Mouse (Mus musculus) MEL (cell line): ENCODE data around the gene Cxcl10. TPM values are rescaled to one million over a fixed set of nuclear protein-coding genes. Genes with fewer than 3 reads are reported as not detected.

Experiments
- DNase-seq: peaks from one replicate; pipeline ENCODE4 v3.0.0; 2011; ENCODE audit warnings: low read depth, low spot score
- H3K27ac ChIP-seq: 2 replicates; pipeline ENCODE4 v1.5.1; 2012; ENCODE audit warnings: low read depth, mild to moderate bottlenecking, control low read depth, low read length, moderate library complexity; ENCODE audit not compliant: control insufficient read depth
- H3K27me3 ChIP-seq, 2 experiments: fragments of 150-350 bp in 1 of 2; sonication (generic) in 1 of 2; 2 replicates each; pipeline ENCODE4 v1.6.1; 2012; ENCODE audit warnings: low read length in 2 of 2, mild to moderate bottlenecking in 2 of 2, improper control_type of control experiment in 1 of 2, moderate library complexity in 1 of 2; ENCODE audit not compliant: insufficient read depth in 2 of 2, control insufficient read depth in 1 of 2
- H3K36me3 ChIP-seq, 2 experiments: 2 replicates each; pipeline ENCODE4 v1.6.1; 2012 to 2014; ENCODE audit warnings: low read length in 2 of 2, improper control_type of control experiment in 1 of 2, inconsistent platforms in 1 of 2, mild to moderate bottlenecking in 1 of 2; ENCODE audit not compliant: insufficient read depth in 2 of 2, control insufficient read depth in 1 of 2
- H3K4me1 ChIP-seq, 2 experiments: fragments of 150-350 bp in 1 of 2; sonication (generic) in 1 of 2; 2 replicates each; pipeline ENCODE4 v1.6.1; 2012; ENCODE audit warnings: low read length in 2 of 2, improper control_type of control experiment in 1 of 2, mild to moderate bottlenecking in 1 of 2; ENCODE audit not compliant: insufficient read depth in 2 of 2, control insufficient read depth in 1 of 2
- H3K4me3 ChIP-seq, 2 experiments: fragments of 150-350 bp in 1 of 2; sonication (generic) in 1 of 2; 2 replicates each; pipeline ENCODE4 v1.5.1; 2012; ENCODE audit warnings: low read depth in 2 of 2, low read length in 2 of 2, mild to moderate bottlenecking in 2 of 2, moderate library complexity in 2 of 2, control low read depth in 1 of 2, improper control_type of control experiment in 1 of 2; ENCODE audit not compliant: control insufficient read depth in 1 of 2, insufficient read depth in 1 of 2
- H3K79me2 ChIP-seq: 2 replicates; pipeline ENCODE4 v1.6.1; 2012; ENCODE audit warnings: mild to moderate bottlenecking, low read length, moderate library complexity; ENCODE audit not compliant: control insufficient read depth, poor library complexity, insufficient read depth
- H3K9ac ChIP-seq: 2 replicates; pipeline ENCODE4 v1.6.1; 2012; ENCODE audit warnings: low read depth, mild to moderate bottlenecking, control low read depth, low read length, moderate library complexity; ENCODE audit not compliant: control insufficient read depth, poor library complexity, severe bottlenecking
- H3K9me3 ChIP-seq: fragments of 150-350 bp; sonication (generic); replicated peaks from 2 replicates; pipeline ENCODE4 v1.6.1; 2012; ENCODE audit warnings: mild to moderate bottlenecking, low read length, improper control_type of control experiment, moderate library complexity; ENCODE audit not compliant: insufficient read depth
- CHD2 ChIP-seq: IDR thresholded peaks from 2 replicates; pipeline ENCODE4 v1.6.1; 2011; ENCODE audit warnings: low read length, improper control_type of control experiment
- E2F4 ChIP-seq: IDR thresholded peaks from 2 replicates; pipeline ENCODE4 v1.6.1; 2011; ENCODE audit warnings: low read depth, low read length, improper control_type of control experiment, borderline replicate concordance
- ELF1 ChIP-seq: IDR thresholded peaks from 2 replicates; pipeline ENCODE4 v1.6.1; 2014; ENCODE audit warnings: low read depth, mild to moderate bottlenecking, inconsistent platforms, low read length, improper control_type of control experiment, moderate library complexity
- HCFC1 ChIP-seq: IDR thresholded peaks from 2 replicates; pipeline ENCODE4 v1.6.1; 2012; ENCODE audit warnings: low read depth, mild to moderate bottlenecking, inconsistent platforms, low read length, improper control_type of control experiment, moderate library complexity
- KAT2A ChIP-seq: conservative IDR thresholded peaks from 2 replicates; pipeline ENCODE4 v1.6.1; 2012; ENCODE audit warnings: low read depth, low read length, improper control_type of control experiment, inconsistent platforms
- MAFK ChIP-seq: IDR thresholded peaks from 2 replicates; pipeline ENCODE4 v1.6.1; 2011; ENCODE audit warnings: low read depth, mild to moderate bottlenecking, low read length, improper control_type of control experiment, borderline replicate concordance
- MAZ ChIP-seq: IDR thresholded peaks from 2 replicates; pipeline ENCODE4 v1.6.1; 2012; ENCODE audit warnings: low read depth, mild to moderate bottlenecking, inconsistent platforms, low read length, improper control_type of control experiment
- MYC ChIP-seq: IDR thresholded peaks from 2 replicates; pipeline ENCODE4 v1.6.1; 2011; ENCODE audit warnings: low read depth, mild to moderate bottlenecking, low read length, improper control_type of control experiment, moderate library complexity
- NRF1 ChIP-seq: IDR thresholded peaks from 2 replicates; pipeline ENCODE4 v1.6.1; 2014; ENCODE audit warnings: low read depth, mild to moderate bottlenecking, inconsistent platforms, low read length, improper control_type of control experiment, moderate library complexity; ENCODE audit not compliant: poor library complexity, insufficient read depth, severe bottlenecking
- POLR2A ChIP-seq, 2 experiments: IDR thresholded peaks; 2 replicates each; pipeline ENCODE4 v1.6.1; 2011 to 2012; ENCODE audit warnings: low read length in 2 of 2, mild to moderate bottlenecking in 2 of 2, control low read depth in 1 of 2, improper control_type of control experiment in 1 of 2, low read depth in 1 of 2, moderate library complexity in 1 of 2; ENCODE audit not compliant: control insufficient read depth in 1 of 2, insufficient read depth in 1 of 2, poor library complexity in 1 of 2
- TAL1 ChIP-seq: IDR thresholded peaks from 2 replicates; pipeline ENCODE4 v1.6.1; 2012; ENCODE audit warnings: mild to moderate bottlenecking, inconsistent platforms, low read length, moderate library complexity, mixed read lengths
- TBP ChIP-seq: IDR thresholded peaks from 2 replicates; pipeline ENCODE4 v1.8.0; 2011; ENCODE audit warnings: low read depth, low read length, improper control_type of control experiment
- TCF12 ChIP-seq: IDR thresholded peaks from 2 replicates; pipeline ENCODE4 v1.6.1; 2014; ENCODE audit warnings: low read depth, mild to moderate bottlenecking, inconsistent platforms, low read length, improper control_type of control experiment, moderate library complexity
- UBTF ChIP-seq: IDR thresholded peaks from 2 replicates; pipeline ENCODE4 v1.6.1; 2012; ENCODE audit warnings: low read depth, mild to moderate bottlenecking, inconsistent platforms, low read length, improper control_type of control experiment, moderate library complexity, borderline replicate concordance; ENCODE audit not compliant: insufficient read depth
- USF1 ChIP-seq: IDR thresholded peaks from 2 replicates; pipeline ENCODE4 v1.6.1; 2014; ENCODE audit warnings: low read depth, mild to moderate bottlenecking, inconsistent platforms, low read length, improper control_type of control experiment, moderate library complexity
- USF2 ChIP-seq, 2 experiments: IDR thresholded peaks; 2 replicates each; pipeline ENCODE4 v1.6.1; 2011 to 2012; ENCODE audit warnings: improper control_type of control experiment in 2 of 2, low read length in 2 of 2, borderline replicate concordance in 1 of 2, inconsistent platforms in 1 of 2, low read depth in 1 of 2, mild to moderate bottlenecking in 1 of 2; ENCODE audit not compliant: insufficient read depth in 1 of 2
- ZC3H11A ChIP-seq: IDR thresholded peaks from 2 replicates; pipeline ENCODE4 v1.6.1; 2012; ENCODE audit warnings: low read depth, mild to moderate bottlenecking, inconsistent platforms, low read length, improper control_type of control experiment
- ZKSCAN1 ChIP-seq: IDR thresholded peaks from 2 replicates; pipeline ENCODE4 v1.6.1; 2012; ENCODE audit warnings: low read depth, mild to moderate bottlenecking, inconsistent platforms, low read length, improper control_type of control experiment, moderate library complexity
- ZNF384 ChIP-seq: IDR thresholded peaks from 2 replicates; pipeline ENCODE4 v1.6.1; 2012; ENCODE audit warnings: low read depth, mild to moderate bottlenecking, inconsistent platforms, low read length, improper control_type of control experiment
- polyA plus RNA-seq, 2 experiments: library from polyadenylated mRNA; stranded (reverse) in 1 of 2; unstranded in 1 of 2; fragments of >175 nt in 1 of 2; fragments of >200 nt in 1 of 2; gene quantifications; 2 replicates each; pipeline versions ENCODE4 v1.2.1 to v1.2.4; 2012; ENCODE audit warnings: low replicate concordance in 2 of 2, low read depth in 1 of 2; ENCODE audit not compliant: insufficient read length in 2 of 2, insufficient read depth in 1 of 2, missing spikeins in 1 of 2
- total RNA-seq: library from RNA; depleted of rRNA; stranded (reverse); fragments of 300-350 nt; gene quantifications from 2 replicates; pipeline ENCODE4 v1.2.3, GENCODE M21; 2012

Gene Cxcl10
- total and polyA plus RNA-seq, 3 experiments: 0.11 TPM; not detected in 2

- no peak overlapping the region for H3K27ac ChIP-seq
- H3K4me3 ChIP-seq: no peak overlapping the region
- no peaks in the 10 kb centered on the region for H3K9me3 ChIP-seq
- H3K36me3 ChIP-seq: no peaks in the 10 kb centered on the region
- no peaks in the 10 kb centered on the region; a peak in 2 of 4 replicates for H3K27me3 ChIP-seq
- H3K79me2 ChIP-seq: no peaks in the 10 kb centered on the region
- H3K4me1 ChIP-seq: no peaks in the 10 kb centered on the region
- TF ChIP-seq HCFC1: no peak
- no peak for TF ChIP-seq UBTF
- no peak for TF ChIP-seq TCF12
- TF ChIP-seq KAT2A: no peak
- no peak overlapping the region for H3K9ac ChIP-seq
- no peak for DNase-seq
These were observed 38.7 kb upstream of the Cxcl10 start for GRCm38 (mm10) chr5:92387433-92387832.

DNA sequence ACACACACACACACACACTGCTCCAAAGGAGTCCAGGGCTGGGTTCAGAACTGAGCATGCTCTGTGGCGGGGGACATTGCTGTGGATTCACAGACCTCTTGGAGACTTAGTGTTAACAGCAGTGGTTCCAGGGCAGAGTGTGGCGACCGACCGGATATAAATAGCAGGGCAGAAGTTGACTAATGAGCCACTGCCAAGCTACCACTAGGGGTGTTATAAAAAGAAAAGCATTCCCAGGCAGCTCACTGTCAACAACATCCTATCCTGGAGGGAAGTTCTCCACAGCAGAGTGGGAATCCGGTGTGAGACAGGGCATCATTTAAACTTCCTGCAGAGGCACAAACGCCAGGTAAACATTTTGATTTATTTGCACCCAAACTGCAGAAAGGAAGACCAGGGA lies 38.0 kb upstream of the Cxcl10 start:
- TF ChIP-seq CHD2: no peak
- no peak for TF ChIP-seq TCF12
- TF ChIP-seq E2F4: no peak
- no peak for TF ChIP-seq MAZ
- TF ChIP-seq HCFC1: no peak
- no peak for TF ChIP-seq ZKSCAN1
- TF ChIP-seq ZC3H11A: no peak
- no peak for TF ChIP-seq TAL1
- Histone ChIP-seq H3K9ac (no peak overlapping the region), H3K4me1 (peaks cover 0 to 3% of the 10 kb centered on the region in 2 experiments; a peak in 2 of 4 replicates), H3K79me2 (no peaks in the 10 kb centered on the region), H3K27me3 (no peaks in the 10 kb centered on the region; a peak in 2 of 4 replicates), H3K27ac (no peak overlapping the region), H3K4me3 (no peak overlapping the region), H3K36me3 (0 out of 4 replicates have a peak, but pooled peaks cover 0 to 3% of the 10 kb centered on the region in 2 experiments), H3K9me3 (no peaks in the 10 kb centered on the region)
- DNase-seq: no peak

DNA sequence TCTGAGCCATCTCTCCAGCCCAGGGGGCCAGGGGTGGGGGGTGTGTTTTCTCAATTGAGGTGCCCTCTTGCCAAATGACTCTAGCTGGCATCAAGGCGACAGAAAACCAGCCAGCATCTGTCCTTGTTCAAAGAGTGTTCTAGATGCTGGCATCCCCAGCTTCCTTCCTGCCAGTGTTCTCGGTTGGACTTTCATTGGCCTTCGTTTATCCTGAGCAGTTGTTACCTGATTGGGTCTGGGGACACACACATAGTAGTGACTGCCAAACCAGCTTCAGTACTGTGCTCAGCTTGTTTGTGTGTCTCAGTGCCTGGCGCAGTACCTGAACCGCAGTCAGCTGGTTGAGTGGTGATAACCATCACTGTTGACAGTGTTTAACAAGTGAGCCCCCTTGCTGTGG lies 37.4 kb upstream of the Cxcl10 start:
- H3K36me3 ChIP-seq: 0 out of 4 replicates have a peak, but pooled peaks cover 0 to 3% of the 10 kb centered on the region in 2 experiments
- TF ChIP-seq MAFK (no peak), NRF1 (no peak), KAT2A (no peak), ELF1 (no peak), USF1 (no peak), POLR2A (IDR thresholded peaks at IDR 0.05; ENCODE audit: control insufficient read depth in 1 of 2, insufficient read depth in 1 of 2, low read depth in 1 of 2, low read length in 2 of 2, poor library complexity in 1 of 2) (no peak), MYC (no peak), TBP (no peak), ZNF384 (no peak), USF2 (IDR thresholded peaks at IDR 0.05; ENCODE audit: borderline replicate concordance in 1 of 2, insufficient read depth in 1 of 2, low read depth in 1 of 2, low read length in 2 of 2) (no peak), ZC3H11A (no peak), MAZ (no peak), E2F4 (no peak), HCFC1 (no peak), UBTF (no peak)
- TF ChIP-seq, all 39 proteins: peak for 0
- no peaks in the 10 kb centered on the region; a peak in 1 of 4 replicates for H3K27me3 ChIP-seq
- no peaks in the 10 kb centered on the region for H3K9me3 ChIP-seq
- no peaks in the 10 kb centered on the region for H3K79me2 ChIP-seq
- H3K4me1 ChIP-seq: peaks cover 0 to 3% of the 10 kb centered on the region in 2 experiments; a peak in 2 of 4 replicates
- H3K27ac ChIP-seq: no peak overlapping the region
- no peak overlapping the region for H3K9ac ChIP-seq
- no peak overlapping the region for H3K4me3 ChIP-seq
- no peak for DNase-seq
